Mouse (Mus musculus): Measurements from ENCODE around the gene Stpg1. TPM values are rescaled to one million over a fixed set of nuclear protein-coding genes. Genes with fewer than 3 reads are reported as not detected.

Gene Stpg1
- polyA plus RNA-seq, 1 experiment from 2014 or later = 0.17 TPM

GRCm38 (mm10) chr4:135573251-135573808 lies 78.7 kb downstream of the Stpg1 start, which contains the start of gene Grhl3:
Gene Grhl3, minus strand, starts transcription at chr4:135573630.
- Histone ChIP-seq H3K27ac (ENCODE audit: low read length) (peak within 1 kb of the TSS; percentile 83), H3K9me3 (replicated peaks; ENCODE audit: control insufficient read depth, low read length) (no peaks in the 10 kb centered on the region), H3K4me1 (ENCODE audit: control insufficient read depth, insufficient read depth, low read length) (peaks cover 20% of the 10 kb centered on the region), H3K9ac (ENCODE audit: low read length) (peak within 1 kb of the TSS; percentile 67), H3K36me3 (ENCODE audit: control insufficient read depth, insufficient read depth, low read length) (no peaks in the 10 kb centered on the region), H3K4me3 (replicated peaks; ENCODE audit: low read length) (peak within 1 kb of the TSS; percentile 49), H3K27me3 (ENCODE audit: control insufficient read depth, insufficient read depth, low read length) (peaks cover 15% of the 10 kb centered on the region; the same call in 1 of the 2 replicates), H3K4me2 (ENCODE audit: low read depth, low read length) (peak within 1 kb of the TSS; percentile 50)
- peak; percentile 30; the same call in 1 of the 2 replicates for ATAC-seq (ENCODE audit: insufficient read depth, low FRiP score)
- under 1% methylated on average over 31 of the region's 31 CpGs for whole genome bisulfite sequencing

- ATAC-seq (ENCODE audit: insufficient read depth, low FRiP score) = no peak
- Histone ChIP-seq H3K36me3 (ENCODE audit: control insufficient read depth, insufficient read depth, low read length) (no peaks in the 10 kb centered on the region), H3K4me1 (ENCODE audit: control insufficient read depth, insufficient read depth, low read length) (peaks cover 9% of the 10 kb centered on the region; the same call in 1 of the 2 replicates), H3K27ac (ENCODE audit: low read length) (peak overlapping the region; percentile 83), H3K27me3 (ENCODE audit: control insufficient read depth, insufficient read depth, low read length) (peaks cover 11% of the 10 kb centered on the region; the same call in 1 of the 2 replicates), H3K4me2 (ENCODE audit: low read depth, low read length) (no peak overlapping the region), H3K9me3 (replicated peaks; ENCODE audit: control insufficient read depth, low read length) (no peaks in the 10 kb centered on the region), H3K4me3 (replicated peaks; ENCODE audit: low read length) (no peak overlapping the region), H3K9ac (ENCODE audit: low read length) (no peak overlapping the region)
- WGBS = 54% methylated on average over 15 of the region's 15 CpGs
Measured at GRCm38 (mm10) chr4:135575365-135576140, 81.0 kb downstream of the Stpg1 start.

- Histone ChIP-seq H3K4me1 (ENCODE audit: control insufficient read depth, insufficient read depth, low read length) (peaks cover 8% of the 10 kb centered on the region), H3K36me3 (ENCODE audit: control insufficient read depth, insufficient read depth, low read length) (no peaks in the 10 kb centered on the region), H3K4me3 (replicated peaks; ENCODE audit: low read length) (no peak overlapping the region), H3K9me3 (replicated peaks; ENCODE audit: control insufficient read depth, low read length) (no peaks in the 10 kb centered on the region), H3K4me2 (ENCODE audit: low read depth, low read length) (no peak overlapping the region), H3K27me3 (ENCODE audit: control insufficient read depth, insufficient read depth, low read length) (no peaks in the 10 kb centered on the region), H3K27ac (ENCODE audit: low read length) (no peak overlapping the region), H3K9ac (ENCODE audit: low read length) (no peak overlapping the region)
- WGBS = 72% methylated on average over 5 of the region's 5 CpGs
- no peak for ATAC-seq (ENCODE audit: insufficient read depth, low FRiP score)
Measured at GRCm38 (mm10) chr4:135578490-135578889, 83.9 kb downstream of the Stpg1 start.

- no peak overlapping the region for H3K27ac ChIP-seq (ENCODE audit: low read length)
- H3K4me2 ChIP-seq (ENCODE audit: low read depth, low read length) = no peak overlapping the region
- no peaks in the 10 kb centered on the region for H3K27me3 ChIP-seq (ENCODE audit: control insufficient read depth, insufficient read depth, low read length)
- 50% methylated on average over 6 of the region's 6 CpGs for WGBS
- no peaks in the 10 kb centered on the region for H3K9me3 ChIP-seq (replicated peaks; ENCODE audit: control insufficient read depth, low read length)
- H3K36me3 ChIP-seq (ENCODE audit: control insufficient read depth, insufficient read depth, low read length) = no peaks in the 10 kb centered on the region
- ATAC-seq (ENCODE audit: insufficient read depth, low FRiP score) = no peak
- no peak overlapping the region for H3K9ac ChIP-seq (ENCODE audit: low read length)
- H3K4me3 ChIP-seq (replicated peaks; ENCODE audit: low read length) = no peak overlapping the region
- peaks cover 6% of the 10 kb centered on the region for H3K4me1 ChIP-seq (ENCODE audit: control insufficient read depth, insufficient read depth, low read length)
Measured at GRCm38 (mm10) chr4:135579695-135580094, 85.1 kb downstream of the Stpg1 start.

- H3K4me3 ChIP-seq (replicated peaks; ENCODE audit: low read length) = no peak overlapping the region
- WGBS = 32% methylated on average over 12 of the region's 12 CpGs
Measured at GRCm38 (mm10) chr4:135581222-135581910, 86.8 kb downstream of the Stpg1 start.

GRCm38 (mm10) chr4:135584838-135585237 lies 90.2 kb downstream of the Stpg1 start:
- ATAC-seq (ENCODE audit: insufficient read depth, low FRiP score) = no peak
- Histone ChIP-seq H3K27me3 (ENCODE audit: control insufficient read depth, insufficient read depth, low read length) (no peaks in the 10 kb centered on the region), H3K4me3 (replicated peaks; ENCODE audit: low read length) (no peak overlapping the region), H3K9me3 (replicated peaks; ENCODE audit: control insufficient read depth, low read length) (no peaks in the 10 kb centered on the region), H3K4me1 (ENCODE audit: control insufficient read depth, insufficient read depth, low read length) (peaks cover 3% of the 10 kb centered on the region), H3K9ac (ENCODE audit: low read length) (no peak overlapping the region), H3K4me2 (ENCODE audit: low read depth, low read length) (no peak overlapping the region), H3K36me3 (ENCODE audit: control insufficient read depth, insufficient read depth, low read length) (no peaks in the 10 kb centered on the region), H3K27ac (ENCODE audit: low read length) (no peak overlapping the region)
- WGBS = 82% methylated on average over 4 of the region's 4 CpGs

More at GRCm38 (mm10) chr4:135581222-135581910, 86.8 kb downstream of the Stpg1 start:
- Histone ChIP-seq H3K9ac (ENCODE audit: low read length) (no peak overlapping the region), H3K4me1 (ENCODE audit: control insufficient read depth, insufficient read depth, low read length) (peaks cover 3% of the 10 kb centered on the region), H3K36me3 (ENCODE audit: control insufficient read depth, insufficient read depth, low read length) (no peaks in the 10 kb centered on the region), H3K27ac (ENCODE audit: low read length) (no peak overlapping the region), H3K27me3 (ENCODE audit: control insufficient read depth, insufficient read depth, low read length) (no peaks in the 10 kb centered on the region), H3K9me3 (replicated peaks; ENCODE audit: control insufficient read depth, low read length) (no peaks in the 10 kb centered on the region), H3K4me2 (ENCODE audit: low read depth, low read length) (no peak overlapping the region)
- ATAC-seq (ENCODE audit: insufficient read depth, low FRiP score) = no peak

Small RNAs within 50 kb of the gene (microRNA-seq; reads per million reads assigned to microRNA genes)
- not detected for gene Gm25317

Other genes starting within 250 kb of the Stpg1 start
- 136 and 141 TPM in 2 replicates for gene Clic4, start 222.0 kb upstream of the Stpg1 start, polyA plus RNA-seq (2015; fragmentation: Nextera tagmentation; extraction: Ambion mirVana)
- gene Srrm1, start 141.5 kb upstream of the Stpg1 start, polyA plus RNA-seq (2015; fragmentation: Nextera tagmentation; extraction: Ambion mirVana) = 176 and 188 TPM in 2 replicates
- gene Ncmap, start 96.6 kb upstream of the Stpg1 start, polyA plus RNA-seq (2015; fragmentation: Nextera tagmentation; extraction: Ambion mirVana) = 27.4 and 36.0 TPM in 2 replicates
- gene Rcan3, start 60.9 kb upstream of the Stpg1 start, polyA plus RNA-seq (2015; fragmentation: Nextera tagmentation; extraction: Ambion mirVana) = 15.0 and 18.0 TPM in 2 replicates
- 4.7 and 4.8 TPM in 2 replicates for gene Nipal3, start 248 bp downstream of the Stpg1 start, polyA plus RNA-seq (2015; fragmentation: Nextera tagmentation; extraction: Ambion mirVana)
- 54.1 and 74.1 TPM in 2 replicates for gene Grhl3, start 78.8 kb downstream of the Stpg1 start, polyA plus RNA-seq (2015; fragmentation: Nextera tagmentation; extraction: Ambion mirVana)
- gene Ifnlr1, start 191.5 kb downstream of the Stpg1 start, polyA plus RNA-seq (2015; fragmentation: Nextera tagmentation; extraction: Ambion mirVana) = 1.6 and 2.6 TPM in 2 replicates
- 2.0 and 2.1 TPM in 2 replicates for gene Il22ra1, start 233.4 kb downstream of the Stpg1 start, polyA plus RNA-seq (2015; fragmentation: Nextera tagmentation; extraction: Ambion mirVana)